Mouse (Mus musculus) B cell, adult 62 days (primary cell): Measurements from ENCODE around the gene Olfr1150-ps1. TPM values are rescaled to one million over a fixed set of nuclear protein-coding genes. Genes with fewer than 3 reads are reported as not detected.

Experiments
- total RNA-seq: library from RNA; stranded (reverse); gene quantifications from 4 replicates; pipeline ENCODE4 v1.2.4, GENCODE M21; 2023

Gene Olfr1150-ps1
- not detected in 4 replicates for total RNA-seq

GRCm38 (mm10) chr2:87843693-87844092, at the start of gene Olfr1150-ps1:
Olfr1150-ps1 (plus strand) TSS chr2:87843993.

GRCm38 (mm10) chr2:87800292-87800691, 43.5 kb upstream of the Olfr1150-ps1 start, which contains the start of gene Olfr1143:
Olfr1143 (plus strand) TSS chr2:87800592.

GRCm38 (mm10) chr2:87809522-87809921, 34.3 kb upstream of the Olfr1150-ps1 start, which contains the start of gene Olfr1145:
Olfr1145 (plus strand) TSS chr2:87809822.

GRCm38 (mm10) chr2:87830233-87830632, 13.6 kb upstream of the Olfr1150-ps1 start, which contains the start of gene Olfr1148:
Olfr1148 (plus strand) TSS chr2:87830533.

GRCm38 (mm10) chr2:87855562-87855961, 11.8 kb downstream of the Olfr1150-ps1 start, which contains the start of gene Olfr1151:
Olfr1151 (plus strand) TSS chr2:87855862.

GRCm38 (mm10) chr2:87866192-87866591, 22.4 kb downstream of the Olfr1150-ps1 start, which contains the start of gene Olfr1152:
Olfr1152 (plus strand) TSS chr2:87866492.

GRCm38 (mm10) chr2:87894662-87895061, 50.9 kb downstream of the Olfr1150-ps1 start, which contains the start of gene Olfr1153:
Olfr1153 (plus strand) TSS chr2:87894962.

Other genes with a start within 250 kb of the Olfr1150-ps1 start
- not detected in 4 replicates for gene Olfr1130, start 237.8 kb upstream of the Olfr1150-ps1 start, total RNA-seq
- gene Olfr1131, start 216.9 kb upstream of the Olfr1150-ps1 start, total RNA-seq, result not detected in 4 replicates
- gene Olfr1132, start 206.5 kb upstream of the Olfr1150-ps1 start, total RNA-seq, result not detected in 4 replicates
- gene Olfr1133, start 196.6 kb upstream of the Olfr1150-ps1 start, total RNA-seq, result not detected in 4 replicates
- gene Olfr1134, start 185.5 kb upstream of the Olfr1150-ps1 start, total RNA-seq, result not detected in 4 replicates
- gene Olfr1135, start 170.3 kb upstream of the Olfr1150-ps1 start, total RNA-seq, result not detected in 4 replicates
- gene Olfr1136, start 150.0 kb upstream of the Olfr1150-ps1 start, total RNA-seq, result not detected in 4 replicates
- not detected in 4 replicates for gene Olfr1137, start 130.8 kb upstream of the Olfr1150-ps1 start, total RNA-seq
- not detected in 4 replicates for gene Olfr1138, start 104.0 kb upstream of the Olfr1150-ps1 start, total RNA-seq
- gene Olfr1140, start 100.2 kb upstream of the Olfr1150-ps1 start, total RNA-seq, result not detected in 4 replicates
- not detected in 4 replicates for gene Olfr1141, start 90.0 kb upstream of the Olfr1150-ps1 start, total RNA-seq
- not detected in 4 replicates for gene Olfr152, start 64.5 kb upstream of the Olfr1150-ps1 start, total RNA-seq
- gene Olfr1143, start 43.4 kb upstream of the Olfr1150-ps1 start, total RNA-seq, result not detected in 4 replicates
- not detected in 4 replicates for gene Olfr1145, start 34.2 kb upstream of the Olfr1150-ps1 start, total RNA-seq
- not detected in 4 replicates for gene Olfr1148, start 13.5 kb upstream of the Olfr1150-ps1 start, total RNA-seq
- not detected in 4 replicates for gene Olfr1151, start 11.9 kb downstream of the Olfr1150-ps1 start, total RNA-seq
- not detected in 4 replicates for gene Olfr1152, start 22.5 kb downstream of the Olfr1150-ps1 start, total RNA-seq
- gene Olfr1153, start 51.0 kb downstream of the Olfr1150-ps1 start, total RNA-seq, result not detected in 4 replicates
- not detected in 4 replicates for gene Olfr1154, start 61.2 kb downstream of the Olfr1150-ps1 start, total RNA-seq
- not detected in 4 replicates for gene Olfr1155, start 101.1 kb downstream of the Olfr1150-ps1 start, total RNA-seq
- not detected in 4 replicates for gene Olfr1156, start 109.1 kb downstream of the Olfr1150-ps1 start, total RNA-seq
- gene Olfr1157, start 124.3 kb downstream of the Olfr1150-ps1 start, total RNA-seq, result not detected in 4 replicates
- not detected in 4 replicates for gene Olfr74, start 130.7 kb downstream of the Olfr1150-ps1 start, total RNA-seq
- not detected in 4 replicates for gene Olfr1158, start 146.1 kb downstream of the Olfr1150-ps1 start, total RNA-seq
- not detected in 4 replicates for gene Olfr1160, start 164.3 kb downstream of the Olfr1150-ps1 start, total RNA-seq
- gene Olfr1161, start 178.8 kb downstream of the Olfr1150-ps1 start, total RNA-seq, result not detected in 4 replicates
- gene Olfr73, start 193.7 kb downstream of the Olfr1150-ps1 start, total RNA-seq, result not detected in 4 replicates
- gene Olfr1162, start 207.1 kb downstream of the Olfr1150-ps1 start, total RNA-seq, result not detected in 4 replicates
- gene Olfr1163, start 227.8 kb downstream of the Olfr1150-ps1 start, total RNA-seq, result not detected in 4 replicates
- not detected in 4 replicates for gene Olfr1164, start 250.0 kb downstream of the Olfr1150-ps1 start, total RNA-seq